In genomic region chr10:62530183-62530582, GRCm38 (mm10) we compare ENCODE assay signal across 12 mouse cellular contexts. TPM values are rescaled to one million over a fixed set of nuclear protein-coding genes. Genes with fewer than 3 reads are reported as not detected.
A peak's percentile ranks its signal among the peaks of the same experiment; 100 is the strongest.
DNase-seq lines count a peak whose midpoint lies in the region; ATAC-seq and TF ChIP-seq lines count a peak whose summit lies in the region.
"Had no signal": no experiment of that assay in that cellular context is flagged by ENCODE, and none has a peak within 500 bp of the region (broad histone marks: within the 10 kb centered on the region; RNA-seq: fewer than 3 reads in every experiment).

No protein-coding gene starts in this region.

- no peak overlapping the region for H3K27ac ChIP-seq in heart, embryonic 11.5 days (ENCODE audit: low read depth, low read length)
- H3K27ac ChIP-seq in kidney, embryonic 16.5 days (ENCODE audit: low read length): no peak overlapping the region
- no peak overlapping the region for H3K27ac ChIP-seq in midbrain, embryonic 14.5 days (replicated peaks; ENCODE audit: low read depth, low read length)
- no peak overlapping the region for H3K27ac ChIP-seq in intestine, postnatal 0 days (ENCODE audit: low read depth, low read length)
- H3K27ac ChIP-seq: intestine, embryonic 15.5 days; limb, embryonic 13.5 days had no signal

- no peak for TF ChIP-seq CTCF in intestine, postnatal 0 days (IDR thresholded peaks at IDR 0.05; ENCODE audit: low read depth)

- no peaks in the 10 kb centered on the region for H3K36me3 ChIP-seq in heart, embryonic 11.5 days (ENCODE audit: control insufficient read depth, insufficient read depth, low read length)
- no peaks in the 10 kb centered on the region for H3K36me3 ChIP-seq in kidney, embryonic 16.5 days (ENCODE audit: insufficient read depth, low read length)
- no peaks in the 10 kb centered on the region for H3K36me3 ChIP-seq in midbrain, embryonic 14.5 days (ENCODE audit: control insufficient read depth, insufficient read depth, low read length)
- no peaks in the 10 kb centered on the region for H3K36me3 ChIP-seq in intestine, postnatal 0 days (ENCODE audit: control insufficient read depth, insufficient read depth)
- H3K36me3 ChIP-seq: intestine, embryonic 15.5 days; limb, embryonic 13.5 days had no signal

- H3K9ac ChIP-seq in heart, embryonic 11.5 days (ENCODE audit: low read depth, low read length): no peak overlapping the region
- no peak overlapping the region for H3K9ac ChIP-seq in kidney, embryonic 16.5 days (replicated peaks; ENCODE audit: low read length)
- no peak overlapping the region for H3K9ac ChIP-seq in midbrain, embryonic 14.5 days (replicated peaks; ENCODE audit: low read length)
- no peak overlapping the region for H3K9ac ChIP-seq in intestine, postnatal 0 days (ENCODE audit: low read depth, low read length)
- H3K9ac ChIP-seq: intestine, embryonic 15.5 days; limb, embryonic 13.5 days had no signal

- WGBS in heart, embryonic 11.5 days (ENCODE audit: insufficient replicate concordance): 71% methylated on average over 9 of the region's 9 CpGs
- whole genome bisulfite sequencing in kidney, embryonic 16.5 days: 78% methylated on average over 9 of the region's 9 CpGs
- WGBS in midbrain, embryonic 14.5 days: 92% methylated on average over 9 of the region's 9 CpGs
- WGBS in intestine, postnatal 0 days: 72% methylated on average over 9 of the region's 9 CpGs

- 0 out of 2 replicates have a peak, but pooled peaks cover 2% of the 10 kb centered on the region for H3K27me3 ChIP-seq in heart, embryonic 11.5 days (ENCODE audit: control insufficient read depth, insufficient read depth, low read length)
- H3K27me3 ChIP-seq in kidney, embryonic 16.5 days (ENCODE audit: insufficient read depth, low read length): no peaks in the 10 kb centered on the region
- H3K27me3 ChIP-seq in midbrain, embryonic 14.5 days (ENCODE audit: control insufficient read depth, insufficient read depth, low read length): no peaks in the 10 kb centered on the region
- no peaks in the 10 kb centered on the region for H3K27me3 ChIP-seq in intestine, postnatal 0 days (replicated peaks; ENCODE audit: control insufficient read depth, insufficient read depth, low read length)
- H3K27me3 ChIP-seq: intestine, embryonic 15.5 days; limb, embryonic 13.5 days had no signal

- DNase-seq in heart, adult 11 months: peak; percentile 98
- peak; percentile 34 for DNase-seq in gastrocnemius, postnatal 10 days
- DNase-seq in lung, postnatal 25 days (ENCODE audit: low spot score): peak; percentile 91
- no peak for DNase-seq in right cerebral cortex, postnatal 4 days
- no peak for DNase-seq in midbrain, embryonic 14.5 days

- ATAC-seq in heart, embryonic 11.5 days (replicated peaks; ENCODE audit: insufficient number of reproducible peaks, low FRiP score, low TSS enrichment): no peak
- 0 out of 2 replicates have a peak, but pooled peaks have one; percentile 42 for ATAC-seq in kidney, embryonic 16.5 days (ENCODE audit: low FRiP score, low TSS enrichment)
- ATAC-seq in midbrain, embryonic 14.5 days (ENCODE audit: low FRiP score, low TSS enrichment): no peak
- no peak for ATAC-seq in intestine, postnatal 0 days
- ATAC-seq: intestine, embryonic 15.5 days had no signal

- H3K4me2 ChIP-seq in heart, embryonic 11.5 days: no peak overlapping the region
- H3K4me2 ChIP-seq in kidney, embryonic 16.5 days (replicated peaks; ENCODE audit: low read depth, low read length): no peak overlapping the region
- no peak overlapping the region for H3K4me2 ChIP-seq in midbrain, embryonic 14.5 days (ENCODE audit: low read length)
- no peak overlapping the region for H3K4me2 ChIP-seq in intestine, postnatal 0 days (replicated peaks; ENCODE audit: low read depth)
- H3K4me2 ChIP-seq: intestine, embryonic 15.5 days; limb, embryonic 13.5 days; midbrain, embryonic 11.5 days had no signal

- no peaks in the 10 kb centered on the region for H3K4me1 ChIP-seq in heart, embryonic 11.5 days (ENCODE audit: control insufficient read depth, insufficient read depth, low read length)
- no peaks in the 10 kb centered on the region for H3K4me1 ChIP-seq in kidney, embryonic 16.5 days (ENCODE audit: insufficient read depth, low read length)
- H3K4me1 ChIP-seq in midbrain, embryonic 14.5 days (ENCODE audit: control insufficient read depth, insufficient read depth, low read length): no peaks in the 10 kb centered on the region
- H3K4me1 ChIP-seq in intestine, postnatal 0 days (replicated peaks; ENCODE audit: control insufficient read depth, insufficient read depth, low read length): no peaks in the 10 kb centered on the region
- H3K4me1 ChIP-seq: intestine, embryonic 15.5 days; limb, embryonic 13.5 days had no signal

- no peak overlapping the region for H3K4me3 ChIP-seq in heart, embryonic 11.5 days (ENCODE audit: low read depth, low read length)
- no peak overlapping the region for H3K4me3 ChIP-seq in kidney, embryonic 16.5 days (ENCODE audit: low read length)
- H3K4me3 ChIP-seq in midbrain, embryonic 14.5 days (replicated peaks; ENCODE audit: low read depth, low read length): no peak overlapping the region
- no peak overlapping the region for H3K4me3 ChIP-seq in intestine, postnatal 0 days (ENCODE audit: low read depth, low read length)
- H3K4me3 ChIP-seq: erythroblast, embryonic 14.5 days; intestine, embryonic 15.5 days; limb, embryonic 13.5 days had no signal

- H3K9me3 ChIP-seq in heart, embryonic 11.5 days (replicated peaks; ENCODE audit: control insufficient read depth, low read length): no peaks in the 10 kb centered on the region
- H3K9me3 ChIP-seq in kidney, embryonic 16.5 days (ENCODE audit: low read length): no peaks in the 10 kb centered on the region
- H3K9me3 ChIP-seq in midbrain, embryonic 14.5 days (ENCODE audit: control insufficient read depth, low read length): no peaks in the 10 kb centered on the region
- no peaks in the 10 kb centered on the region for H3K9me3 ChIP-seq in intestine, postnatal 0 days (ENCODE audit: control insufficient read depth)
- H3K9me3 ChIP-seq: intestine, embryonic 15.5 days; limb, embryonic 13.5 days had no signal

RNA-seq across cellular contexts. Expression of gene Srgn, which starts 2.9 kb away (rescaled TPM):
- polyA plus RNA-seq in heart, embryonic 11.5 days (2014; fragmentation: Nextera tagmentation; extraction: Ambion mirVana): 6.7 and 9.1 TPM in 2 replicates
- 10 to 100 TPM; 11.2 to 17.2 TPM for total RNA-seq in gastrocnemius, postnatal 10 days (2021)
- polyA plus RNA-seq in kidney, embryonic 16.5 days (2015; fragmentation: Nextera tagmentation; extraction: Ambion mirVana): 8.2 and 9.6 TPM in 2 replicates
- 5.4 and 11.4 TPM in 2 replicates for polyA plus RNA-seq in midbrain, embryonic 14.5 days (2014; fragmentation: Nextera tagmentation; extraction: Ambion mirVana)
- polyA plus RNA-seq in intestine, postnatal 0 days (2015; fragmentation: Nextera tagmentation; extraction: Ambion mirVana): 18.9 and 21.6 TPM in 2 replicates

RNA-seq across cellular contexts. Expression of gene Vps26a, which starts 43.6 kb away (rescaled TPM):
- 72.8 and 84.5 TPM in 2 replicates for polyA plus RNA-seq in heart, embryonic 11.5 days (2014; fragmentation: Nextera tagmentation; extraction: Ambion mirVana)
- total RNA-seq in gastrocnemius, postnatal 10 days (2021): 10 to 100 TPM; 29.1 to 30.1 TPM
- 84.6 and 88.6 TPM in 2 replicates for polyA plus RNA-seq in kidney, embryonic 16.5 days (2015; fragmentation: Nextera tagmentation; extraction: Ambion mirVana)
- 54.2 and 65.0 TPM in 2 replicates for polyA plus RNA-seq in midbrain, embryonic 14.5 days (2014; fragmentation: Nextera tagmentation; extraction: Ambion mirVana)
- polyA plus RNA-seq in intestine, postnatal 0 days (2015; fragmentation: Nextera tagmentation; extraction: Ambion mirVana): 102 and 116 TPM in 2 replicates

RNA-seq across cellular contexts. Expression of gene Kif1bp, which starts 48.1 kb away (rescaled TPM):
- polyA plus RNA-seq in heart, embryonic 11.5 days (2014; fragmentation: Nextera tagmentation; extraction: Ambion mirVana): 31.1 and 34.0 TPM in 2 replicates
- total RNA-seq in gastrocnemius, postnatal 10 days (2021): 10 to 100 TPM; 20.9 to 23.5 TPM
- polyA plus RNA-seq in kidney, embryonic 16.5 days (2015; fragmentation: Nextera tagmentation; extraction: Ambion mirVana): 35.5 and 39.0 TPM in 2 replicates
- 75.3 and 85.3 TPM in 2 replicates for polyA plus RNA-seq in midbrain, embryonic 14.5 days (2014; fragmentation: Nextera tagmentation; extraction: Ambion mirVana)
- polyA plus RNA-seq in intestine, postnatal 0 days (2015; fragmentation: Nextera tagmentation; extraction: Ambion mirVana): 21.7 and 23.2 TPM in 2 replicates

Comparison
In these comparisons a context has a peak if more than half of its experiments do, and no peak if none do; other contexts are left out.
1. DNase-seq: peak in heart, adult 11 months (single experiment), gastrocnemius, postnatal 10 days (single experiment) and lung, postnatal 25 days (single experiment); none in right cerebral cortex, postnatal 4 days (single experiment) and midbrain, embryonic 14.5 days (single experiment).